Mouse (Mus musculus) Muller cell, postnatal 12 days (primary cell): Measurements from ENCODE around the gene Smug1.
A peak's percentile ranks its signal among the peaks of the same experiment; 100 is the strongest.

ENCODE experiments used
- DNase-seq: peaks from one replicate; pipeline ENCODE4 v3.0.0-alpha.2; 2015; ENCODE audit errors: inconsistent ontology term

Smug1 gene

GRCm38 (mm10) chr15:103167042-103167615, at the start of gene Smug1:
Gene Smug1, minus strand, starts transcription at chr15:103167092.
- no peak for DNase-seq

- no peak for DNase-seq
Observed at GRCm38 (mm10) chr15:103216052-103216451, 49.2 kb upstream of the Smug1 start.

- peak; percentile 92 for DNase-seq
Observed at GRCm38 (mm10) chr15:103214971-103215907, 48.3 kb upstream of the Smug1 start.

GRCm38 (mm10) chr15:103214149-103214548, 47.3 kb upstream of the Smug1 start:
- peak; percentile 65 for DNase-seq

- DNase-seq: no peak
Observed at GRCm38 (mm10) chr15:103205156-103205555, 38.3 kb upstream of the Smug1 start.

GRCm38 (mm10) chr15:103202088-103202793, 35.3 kb upstream of the Smug1 start:
- DNase-seq: no peak

- DNase-seq: no peak
Observed at GRCm38 (mm10) chr15:103197785-103198184, 30.9 kb upstream of the Smug1 start.

GRCm38 (mm10) chr15:103196835-103197234, 29.9 kb upstream of the Smug1 start:
- no peak for DNase-seq

- DNase-seq: no peak
Observed at GRCm38 (mm10) chr15:103193606-103194005, 26.7 kb upstream of the Smug1 start.

GRCm38 (mm10) chr15:103190531-103191462, 23.9 kb upstream of the Smug1 start:
- DNase-seq: no peak

GRCm38 (mm10) chr15:103190083-103190482, 23.2 kb upstream of the Smug1 start:
- no peak for DNase-seq

GRCm38 (mm10) chr15:103187803-103188202, 20.9 kb upstream of the Smug1 start:
- no peak for DNase-seq

- DNase-seq: peak; percentile 29
Observed at GRCm38 (mm10) chr15:103185462-103186198, 18.7 kb upstream of the Smug1 start.

- DNase-seq: no peak
Observed at GRCm38 (mm10) chr15:103183651-103184610, 17.0 kb upstream of the Smug1 start.

- DNase-seq: peak; percentile 75
Observed at GRCm38 (mm10) chr15:103183135-103183534, 16.2 kb upstream of the Smug1 start.

- peak; percentile 74 for DNase-seq
Observed at GRCm38 (mm10) chr15:103182166-103182790, 15.4 kb upstream of the Smug1 start.

GRCm38 (mm10) chr15:103180406-103180805, 13.5 kb upstream of the Smug1 start:
- DNase-seq: no peak

GRCm38 (mm10) chr15:103178767-103179166, 11.9 kb upstream of the Smug1 start:
- DNase-seq: no peak

GRCm38 (mm10) chr15:103178137-103178536, 11.2 kb upstream of the Smug1 start:
- peak; percentile 23 for DNase-seq
